Mouse (Mus musculus) frontal cortex, postnatal 10 days (tissue): ENCODE data around the gene Slc35d2.

Source experiments
- DNase-seq, 2 experiments: peaks; one replicate each; pipeline ENCODE4 v3.0.0; 2022; ENCODE audit warnings: low spot score in 2 of 2, mixed read lengths in 1 of 2

Slc35d2 gene

DNA sequence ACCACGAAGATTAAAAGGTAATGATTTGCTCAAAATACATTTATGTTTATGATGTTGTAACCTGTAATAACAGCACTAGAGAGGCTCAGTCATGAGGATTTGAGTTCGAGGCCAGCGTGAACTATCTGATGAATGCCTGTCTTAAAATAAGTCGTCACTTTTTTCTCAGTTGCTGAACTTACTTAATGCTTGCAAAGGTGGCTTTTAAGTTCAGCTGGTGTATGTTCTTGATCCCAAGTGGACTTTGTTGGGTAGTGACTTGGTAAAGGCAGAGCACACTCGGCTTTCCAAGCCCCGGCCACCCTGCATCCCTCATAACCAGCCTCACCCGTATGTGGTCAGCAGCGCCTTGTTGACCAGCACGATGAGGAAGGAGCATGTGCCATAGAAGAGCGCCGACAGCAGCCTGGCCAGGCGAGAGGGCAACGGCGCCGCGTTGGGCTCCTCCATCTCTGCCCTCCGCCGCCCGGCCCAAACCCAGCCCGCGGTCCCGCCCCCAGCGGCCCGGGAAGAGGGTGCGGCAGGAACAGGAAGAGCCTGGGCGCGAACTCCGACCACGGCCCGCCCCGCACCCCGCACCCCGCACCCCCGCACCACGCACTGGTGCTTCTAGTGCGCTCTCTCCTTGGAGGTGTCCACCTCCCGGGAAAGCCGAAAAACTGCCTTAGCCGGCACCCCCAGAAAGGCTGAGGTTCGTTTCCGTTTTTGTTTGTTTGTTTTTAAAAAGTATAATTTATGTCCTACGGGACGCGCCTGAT, at the start of gene Slc35d2:
Gene Slc35d2, minus strand, starts transcription at position 511 of the 758 bp plus-strand sequence.
- peak in 1 of 2 experiments; percentile 14 for DNase-seq

- DNase-seq, result no peak
Observed at GRCm38 (mm10) chr13:64178000-64178399, 48.8 kb upstream of the Slc35d2 start.

GRCm38 (mm10) chr13:64169746-64170145, 40.6 kb upstream of the Slc35d2 start:
- DNase-seq, result no peak

DNA sequence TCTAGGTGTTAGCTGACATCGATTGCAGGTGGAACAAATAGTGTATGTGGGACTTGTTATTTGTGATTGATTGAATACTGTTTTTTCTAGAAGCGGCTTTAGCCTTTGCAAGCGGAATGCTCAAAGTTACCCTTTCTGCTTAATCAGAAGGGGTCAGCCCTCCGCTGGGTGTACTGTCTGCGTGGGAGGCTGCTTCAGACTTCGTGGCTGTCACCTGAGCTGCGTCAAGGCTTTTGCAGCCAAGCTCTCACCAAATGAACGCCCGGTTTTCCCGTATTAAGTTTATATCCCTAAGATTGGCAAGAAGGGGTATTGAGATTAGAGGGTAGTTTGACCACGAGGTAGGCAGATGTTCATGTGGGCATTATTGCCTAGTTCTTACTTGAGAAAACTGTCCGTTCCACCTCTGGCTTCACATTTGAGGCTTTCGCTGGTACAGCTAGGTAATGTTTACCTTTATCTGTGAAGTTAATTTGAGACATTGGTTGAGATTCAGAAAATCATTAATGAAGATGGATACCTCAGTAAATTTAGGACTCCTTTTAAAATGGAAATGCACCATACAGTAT, 34.1 kb upstream of the Slc35d2 start:
- no peak for DNase-seq

- peak in 1 of 2 experiments; percentile 30 for DNase-seq
Observed at GRCm38 (mm10) chr13:64162626-64163025, 33.5 kb upstream of the Slc35d2 start.

- peak; percentile 58 to 60 for DNase-seq
Observed at GRCm38 (mm10) chr13:64161916-64162611, 32.9 kb upstream of the Slc35d2 start.

DNA sequence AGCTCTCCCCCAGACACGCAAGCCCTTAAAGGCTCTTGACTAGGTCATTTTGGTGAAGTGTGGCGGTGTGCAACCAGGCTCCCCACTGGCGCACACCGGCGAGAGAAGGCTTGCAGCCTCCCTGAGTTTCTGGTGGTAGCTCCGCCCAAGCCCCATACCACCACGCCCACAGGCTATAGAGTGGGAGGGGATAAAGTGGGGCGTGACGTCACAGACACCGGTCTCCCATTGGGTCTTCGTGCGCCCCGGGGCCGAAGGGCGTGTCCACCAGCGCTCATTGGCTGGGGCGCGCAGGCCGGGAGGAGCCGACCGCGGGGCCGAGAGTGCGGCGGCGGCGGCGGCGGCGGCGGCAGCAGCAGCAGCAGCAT, 32.4 kb upstream of the Slc35d2 start, which contains the start of gene Habp4:
Gene Habp4, plus strand, starts transcription at position 277 of the 368 bp plus-strand sequence.
- DNase-seq, result peak; percentile 97 to 99

DNA sequence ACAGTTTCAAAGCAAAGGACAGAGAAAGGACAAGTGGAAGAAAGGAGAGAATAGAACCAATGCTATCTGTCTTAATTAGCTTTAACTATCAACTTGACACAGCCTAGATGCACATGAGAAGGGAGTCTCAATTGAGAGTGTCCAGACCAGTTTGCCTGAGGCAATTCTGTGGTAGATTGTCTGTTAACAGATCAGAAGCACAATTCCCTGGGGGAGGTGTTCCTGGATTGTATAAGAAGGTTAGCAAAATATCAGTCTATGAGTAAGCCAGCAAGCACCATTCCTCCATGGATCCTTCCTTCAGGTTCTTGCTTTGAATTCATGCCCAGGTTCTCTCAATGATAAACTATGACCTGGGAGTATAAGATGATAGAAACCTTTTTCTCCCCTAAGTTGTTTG, 27.8 kb upstream of the Slc35d2 start:
- no peak for DNase-seq

DNA sequence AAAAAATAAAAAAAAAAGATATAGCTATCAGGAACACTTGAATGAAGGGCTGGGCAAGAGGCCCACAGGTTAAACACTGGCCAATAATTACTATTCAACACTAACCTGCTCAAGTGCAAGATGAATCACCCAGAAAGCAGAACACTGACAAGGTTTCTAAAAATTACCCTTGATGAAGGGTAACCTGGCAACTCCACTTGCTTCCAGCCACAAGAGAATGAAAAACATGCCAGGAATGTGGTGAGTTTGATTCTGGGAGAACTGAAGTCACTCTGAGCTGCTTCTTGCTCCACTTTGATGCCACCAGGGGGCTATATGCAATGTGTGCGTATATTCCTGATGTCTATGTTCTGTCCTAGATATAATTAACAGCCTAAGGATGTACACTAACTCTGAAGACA, 26.0 kb upstream of the Slc35d2 start:
- DNase-seq, result no peak

DNA sequence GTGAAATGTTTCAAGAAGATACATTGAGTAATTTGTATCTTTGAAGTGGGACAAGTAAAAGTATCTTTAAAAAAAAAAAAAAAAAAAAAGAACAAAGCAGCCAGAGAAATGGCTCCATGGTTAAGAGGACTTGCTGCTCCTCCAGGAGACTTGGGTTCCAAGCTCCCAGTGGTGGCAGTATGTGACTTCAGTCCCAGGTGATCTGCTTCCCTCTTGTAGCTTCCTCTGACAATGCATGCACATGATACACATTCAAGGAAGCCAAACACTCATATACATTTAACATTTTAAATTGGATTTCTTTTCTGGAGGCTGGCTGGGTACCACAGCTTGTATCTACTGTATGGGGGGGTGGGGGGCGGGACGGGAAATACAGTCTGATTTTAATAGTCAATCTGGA, 25.5 kb upstream of the Slc35d2 start:
- no peak for DNase-seq

GRCm38 (mm10) chr13:64153751-64154267, 24.6 kb upstream of the Slc35d2 start:
- no peak for DNase-seq

- DNase-seq, result peak; percentile 97
Observed at GRCm38 (mm10) chr13:64153083-64153682, 24.0 kb upstream of the Slc35d2 start, which contains the start of gene Zfp367. Gene Zfp367, minus strand, starts transcription at chr13:64153202.

DNA sequence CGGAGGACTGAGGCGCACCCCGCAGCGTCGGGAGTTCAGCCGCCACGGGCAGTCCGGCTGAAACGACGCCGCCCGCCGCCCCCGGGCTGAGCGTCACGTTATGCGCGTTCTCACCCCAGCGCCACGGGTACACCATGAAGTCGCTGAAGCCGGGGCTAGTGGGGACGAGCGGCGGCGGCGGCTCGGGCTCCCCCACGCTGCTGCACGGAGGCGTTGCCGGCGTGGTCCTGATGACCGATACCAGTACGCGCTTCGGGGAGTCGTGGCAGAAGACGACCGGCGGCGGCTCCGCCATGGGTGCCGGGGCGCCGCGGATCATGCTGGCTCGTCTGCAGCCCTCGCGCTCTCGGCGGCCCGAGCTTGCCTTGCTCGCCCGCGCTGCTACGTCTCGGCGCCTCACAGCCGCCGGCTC, 23.5 kb upstream of the Slc35d2 start:
- peak; percentile 55 to 59 for DNase-seq

DNA sequence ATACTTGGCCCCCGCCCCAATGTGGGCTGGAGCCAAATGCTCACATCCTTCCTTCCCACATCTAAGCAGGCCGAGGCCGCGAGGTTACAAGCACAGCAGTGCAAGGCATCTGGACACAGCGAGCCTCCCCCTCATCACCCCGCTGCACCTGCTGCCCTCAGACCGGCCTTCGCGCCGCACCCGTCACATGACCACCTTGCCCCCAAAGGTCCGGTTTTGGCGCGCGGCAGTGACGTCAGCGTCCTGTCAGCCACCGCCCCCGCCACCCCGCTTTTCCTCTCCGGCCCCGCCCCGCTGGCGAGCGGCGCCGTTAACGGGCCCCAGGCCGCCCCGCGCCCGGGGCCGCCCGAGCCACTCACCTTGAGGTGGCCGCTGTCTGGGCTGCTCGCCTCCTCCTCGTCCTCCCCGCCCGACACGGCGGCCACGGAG, 23.1 kb upstream of the Slc35d2 start:
- peak; percentile 79 to 83 for DNase-seq

- no peak for DNase-seq
Observed at GRCm38 (mm10) chr13:64150121-64150520, 21.0 kb upstream of the Slc35d2 start.

- DNase-seq, result peak in 1 of 2 experiments; percentile 23
Observed at GRCm38 (mm10) chr13:64129616-64130375, 628 bp upstream of the Slc35d2 start.

DNA sequence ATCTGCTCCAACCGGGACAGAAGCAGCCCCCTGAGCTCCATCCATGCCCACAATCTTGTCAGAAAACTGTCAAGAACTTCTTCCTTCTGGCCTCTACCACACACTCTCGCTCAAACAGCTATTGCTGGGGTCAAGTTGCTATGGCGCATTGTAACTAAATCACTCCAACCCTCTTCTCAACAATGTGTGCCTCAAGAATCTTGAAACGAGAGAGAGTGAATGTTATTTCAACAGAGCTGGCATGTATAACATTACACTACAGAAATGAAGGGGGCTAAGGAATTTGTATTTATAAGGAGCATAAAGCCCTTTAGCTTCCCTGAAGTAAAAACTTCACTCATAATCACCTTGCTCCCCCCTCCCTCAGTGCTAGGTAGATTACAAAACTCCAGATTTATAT, 2.9 kb downstream of the Slc35d2 start:
- DNase-seq, result no peak

DNA sequence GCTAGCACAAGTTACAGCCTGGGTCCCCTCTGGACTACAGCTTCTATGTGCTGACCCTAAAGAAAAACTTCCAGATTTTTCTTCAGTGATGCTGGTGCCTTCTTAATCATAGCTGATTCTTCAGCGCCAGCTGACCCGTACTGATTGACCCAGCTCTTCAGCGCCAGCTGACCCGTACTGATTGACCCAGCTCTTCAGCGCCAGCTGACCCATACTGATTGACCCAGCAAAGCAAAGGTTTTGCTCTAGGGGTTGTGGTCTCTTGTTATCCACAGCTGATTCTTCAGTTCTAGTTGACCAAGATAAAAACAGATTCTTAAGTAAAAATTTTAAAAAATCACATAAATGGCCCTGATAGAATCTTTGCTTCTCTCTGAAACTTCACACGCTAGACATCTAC, 4.3 kb downstream of the Slc35d2 start:
- no peak for DNase-seq

GRCm38 (mm10) chr13:64123491-64124188, 5.5 kb downstream of the Slc35d2 start:
- DNase-seq, result no peak

- DNase-seq, result no peak
Observed at GRCm38 (mm10) chr13:64120760-64121159, 8.4 kb downstream of the Slc35d2 start.

GRCm38 (mm10) chr13:64117442-64117841, 11.7 kb downstream of the Slc35d2 start:
- no peak for DNase-seq
